Mouse (Mus musculus): ENCODE data around the gene Creb5.

GRCm38 (mm10) chr6:53463261-53463813 is 176.3 kb downstream of the Creb5 start:
- TF ChIP-seq POLR2A (IDR thresholded peaks at IDR 0.05; ENCODE audit: insufficient read depth, low read length) (no peak), CTCF (IDR thresholded peaks at IDR 0.05; ENCODE audit: low read depth, low read length) (no peak)

Measured in ES-Bruce4 (cell line).